Comparison of ENCODE assay signal across 31 mouse cellular contexts in genomic region chr9:121295221-121295620, GRCm38 (mm10).
"Had no signal": no experiment of that assay in that cellular context is flagged by ENCODE, and none has a peak within 500 bp of the region (broad histone marks: within the 10 kb centered on the region; RNA-seq: fewer than 3 reads in every experiment).

No protein-coding gene starts in this region.

- H3K4me3 ChIP-seq: left cerebral cortex, adult 2 months; limb, embryonic 10.5 days; limb, embryonic 12.5 days; limb, embryonic 13.5 days; limb, embryonic 15.5 days; liver, embryonic 12.5 days; liver, embryonic 13.5 days; liver, embryonic 15.5 days; lung, embryonic 15.5 days; megakaryocyte, embryonic 14.5 days; midbrain, embryonic 10.5 days; midbrain, embryonic 12.5 days; midbrain, embryonic 15.5 days; myocyte; neural tube, embryonic 12.5 days had no signal

- H3K27me3 ChIP-seq: midbrain, embryonic 15.5 days; neural tube, embryonic 12.5 days had no signal

- H3K9me3 ChIP-seq: limb, embryonic 10.5 days; limb, embryonic 13.5 days; limb, embryonic 15.5 days; liver, embryonic 12.5 days; liver, embryonic 13.5 days; liver, embryonic 15.5 days; lung, embryonic 15.5 days; midbrain, embryonic 10.5 days; midbrain, embryonic 15.5 days; neural tube, embryonic 12.5 days had no signal

- DNase-seq: left cerebral cortex, postnatal 4 days; liver; liver, embryonic 13.5 days; liver, postnatal 0 days; lung, adult 18-20 months; lung, adult 2 months; lung, embryonic 14.5 days; lung, postnatal 10 days; lung, postnatal 14 days; lung, postnatal 36 days; lung, postnatal 4 days; midbrain, embryonic 14.5 days had no signal

- H3K36me3 ChIP-seq: limb, embryonic 10.5 days; limb, embryonic 12.5 days; limb, embryonic 13.5 days; limb, embryonic 15.5 days; liver, embryonic 12.5 days; liver, embryonic 13.5 days; liver, embryonic 15.5 days; lung, embryonic 15.5 days; midbrain, embryonic 10.5 days; midbrain, embryonic 12.5 days; midbrain, embryonic 15.5 days; neural tube, embryonic 12.5 days had no signal

- H3K4me2 ChIP-seq: limb, embryonic 12.5 days; limb, embryonic 13.5 days; limb, embryonic 15.5 days; liver, embryonic 11.5 days; liver, embryonic 12.5 days; liver, embryonic 13.5 days; liver, embryonic 15.5 days; lung, embryonic 14.5 days; lung, embryonic 15.5 days; midbrain, embryonic 12.5 days; midbrain, embryonic 15.5 days; neural tube, embryonic 12.5 days had no signal

- H3K27ac ChIP-seq: left cerebral cortex, adult 2 months; limb, embryonic 10.5 days; limb, embryonic 12.5 days; limb, embryonic 13.5 days; limb, embryonic 15.5 days; liver, embryonic 12.5 days; liver, embryonic 13.5 days; liver, embryonic 14.5 days; liver, embryonic 15.5 days; lung, embryonic 15.5 days; macrophage; midbrain, embryonic 10.5 days; midbrain, embryonic 12.5 days; midbrain, embryonic 15.5 days; neural tube, embryonic 12.5 days had no signal

- ATAC-seq: liver, embryonic 12.5 days; liver, postnatal 0 days; lung, postnatal 0 days; midbrain, embryonic 15.5 days; midbrain, embryonic 16.5 days had no signal

- H3K9ac ChIP-seq: limb, embryonic 12.5 days; limb, embryonic 13.5 days; limb, embryonic 15.5 days; liver, embryonic 12.5 days; liver, embryonic 13.5 days; liver, embryonic 14.5 days; liver, embryonic 15.5 days; liver, postnatal 0 days; lung, embryonic 14.5 days; lung, embryonic 15.5 days; midbrain, embryonic 12.5 days; midbrain, embryonic 15.5 days; neural tube, embryonic 12.5 days had no signal
